Mouse (Mus musculus) liver (tissue): ENCODE results near the gene Dmrtb1.

Experiments used
- DNase-seq: peaks from one replicate; pipeline ENCODE4 v3.0.0-alpha.2; 2020; ENCODE audit warnings: mixed read lengths

Dmrtb1 gene

GRCm38 (mm10) chr4:107680311-107681098 lies 3.5 kb downstream of the Dmrtb1 start:
- DNase-seq = no peak

- DNase-seq = peak; percentile 2
Observed at GRCm38 (mm10) chr4:107675645-107676044, 8.4 kb downstream of the Dmrtb1 start.

DNA sequence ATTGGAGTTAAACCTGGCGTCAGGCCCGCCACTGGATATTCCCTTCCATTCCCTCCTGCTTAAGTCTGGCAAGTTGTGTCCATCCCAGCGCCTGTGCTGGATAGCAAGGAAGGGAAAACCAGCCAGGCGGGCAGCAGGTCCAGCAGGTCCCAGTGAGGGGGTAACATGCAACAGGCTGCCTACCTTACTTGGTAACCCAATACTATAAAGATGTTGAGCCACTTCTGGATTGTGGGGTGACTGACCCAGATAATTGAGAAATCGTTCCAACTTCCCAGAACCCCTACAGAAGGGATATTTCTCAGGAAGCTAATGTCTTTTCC lies 9.7 kb downstream of the Dmrtb1 start:
- DNase-seq = no peak

GRCm38 (mm10) chr4:107673638-107674321 lies 10.2 kb downstream of the Dmrtb1 start:
- DNase-seq = peak; percentile 78

DNA sequence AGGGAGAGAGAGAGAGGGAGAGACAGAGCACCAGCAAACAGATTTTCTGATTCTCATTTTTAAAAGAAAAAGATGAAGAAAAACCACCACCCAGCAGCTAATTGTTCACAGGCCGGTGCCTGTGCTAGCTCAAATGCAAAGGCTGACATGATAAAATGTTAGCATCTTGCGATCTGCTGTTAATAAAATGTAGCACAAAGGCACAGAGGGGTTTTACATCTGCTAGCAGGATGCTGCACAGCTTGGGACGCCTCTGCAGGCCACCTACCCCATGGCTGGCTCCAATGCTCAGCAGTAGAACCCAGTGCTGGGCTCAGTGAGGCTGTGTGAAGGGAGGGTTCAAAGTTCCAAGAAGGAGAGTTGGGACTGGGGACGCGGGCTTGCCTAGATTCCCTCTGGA lies 13.3 kb downstream of the Dmrtb1 start:
- DNase-seq = no peak

DNA sequence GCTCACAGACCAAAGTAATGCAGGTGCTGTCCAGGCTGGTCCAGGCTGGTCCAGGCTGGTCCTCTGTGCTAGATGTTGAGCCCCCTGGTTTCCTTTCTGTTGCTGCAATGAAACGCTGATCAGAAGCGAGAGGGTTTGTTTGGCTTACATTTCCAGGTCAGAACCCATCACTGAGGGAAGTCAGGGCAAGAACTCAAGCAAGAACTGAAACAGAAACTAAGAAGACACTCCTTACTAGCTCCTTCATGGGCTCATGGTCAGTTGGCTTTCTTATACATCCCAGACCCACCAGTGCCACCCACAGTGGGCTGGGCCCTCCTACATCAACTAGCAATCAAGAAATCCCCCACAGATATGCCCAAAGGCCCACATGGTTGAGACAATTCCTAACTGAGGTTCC lies 15.5 kb downstream of the Dmrtb1 start:
- DNase-seq = no peak

DNA sequence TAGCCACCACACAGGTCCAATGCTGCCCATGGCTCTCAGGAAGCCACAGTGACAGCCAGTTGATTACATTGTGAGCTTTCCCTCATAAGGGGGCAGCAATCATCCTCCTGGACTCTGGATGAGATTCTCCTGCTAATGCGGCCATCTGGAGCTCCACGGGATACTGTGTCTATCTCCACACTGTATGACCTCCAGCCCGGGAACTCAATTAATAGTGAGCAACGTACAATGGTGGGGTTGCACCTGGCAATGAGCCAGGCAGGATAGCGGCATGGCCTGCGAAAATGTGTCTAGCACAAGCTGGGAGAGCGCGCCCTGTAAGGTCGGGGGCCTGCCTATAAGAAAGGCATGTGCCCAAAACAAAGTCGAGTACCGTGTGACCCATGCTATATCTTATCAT lies 23.4 kb downstream of the Dmrtb1 start:
- no peak for DNase-seq

GRCm38 (mm10) chr4:107653280-107653643 lies 30.8 kb downstream of the Dmrtb1 start:
- no peak for DNase-seq

GRCm38 (mm10) chr4:107652598-107653279 lies 31.3 kb downstream of the Dmrtb1 start:
- peak; percentile 81 for DNase-seq

GRCm38 (mm10) chr4:107651021-107651496 lies 33.0 kb downstream of the Dmrtb1 start:
- no peak for DNase-seq

GRCm38 (mm10) chr4:107648959-107649485 lies 35.0 kb downstream of the Dmrtb1 start:
- no peak for DNase-seq

GRCm38 (mm10) chr4:107641624-107642023 lies 42.4 kb downstream of the Dmrtb1 start:
- no peak for DNase-seq

DNA sequence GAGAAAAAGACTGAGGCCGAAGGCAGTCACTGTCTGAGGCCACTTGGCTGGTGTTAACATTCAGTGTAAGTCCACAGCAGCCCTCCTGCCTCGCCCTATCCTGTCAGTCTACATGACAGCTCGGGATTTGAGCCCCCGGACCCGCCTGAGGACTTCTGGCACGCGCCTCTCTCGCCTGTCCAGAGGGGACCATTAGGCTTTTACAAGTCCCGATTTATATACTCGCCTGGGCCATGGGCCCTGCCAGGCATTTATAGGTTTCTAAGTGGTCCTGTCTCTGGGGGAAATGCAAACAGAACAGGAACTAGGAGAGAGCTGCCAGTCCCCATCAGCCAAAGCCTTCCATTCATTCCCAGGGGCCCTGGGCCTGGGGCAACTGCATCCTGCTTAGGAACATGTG lies 45.7 kb downstream of the Dmrtb1 start:
- DNase-seq = no peak

DNA sequence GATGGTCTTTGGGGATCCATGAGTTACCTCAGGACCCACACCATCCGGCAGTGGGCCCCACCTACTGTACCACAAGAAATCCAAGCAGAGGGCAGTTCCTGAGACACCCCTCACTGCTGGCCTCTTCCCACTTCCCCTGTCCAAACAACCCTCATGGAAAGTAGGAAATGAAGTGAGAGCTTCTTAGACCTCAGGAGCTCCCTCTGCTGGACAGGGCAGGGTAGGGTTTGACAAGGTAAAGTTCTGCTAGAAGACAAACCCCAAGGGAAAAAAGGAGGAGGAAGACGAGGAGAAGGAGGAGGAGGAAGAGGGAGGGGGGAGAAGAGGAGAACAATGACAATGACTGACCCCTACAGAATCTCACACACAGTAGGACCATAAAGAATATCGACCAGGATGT lies 46.4 kb downstream of the Dmrtb1 start:
- peak; percentile 63 for DNase-seq

GRCm38 (mm10) chr4:107636099-107636498 lies 47.9 kb downstream of the Dmrtb1 start:
- DNase-seq = no peak

DNA sequence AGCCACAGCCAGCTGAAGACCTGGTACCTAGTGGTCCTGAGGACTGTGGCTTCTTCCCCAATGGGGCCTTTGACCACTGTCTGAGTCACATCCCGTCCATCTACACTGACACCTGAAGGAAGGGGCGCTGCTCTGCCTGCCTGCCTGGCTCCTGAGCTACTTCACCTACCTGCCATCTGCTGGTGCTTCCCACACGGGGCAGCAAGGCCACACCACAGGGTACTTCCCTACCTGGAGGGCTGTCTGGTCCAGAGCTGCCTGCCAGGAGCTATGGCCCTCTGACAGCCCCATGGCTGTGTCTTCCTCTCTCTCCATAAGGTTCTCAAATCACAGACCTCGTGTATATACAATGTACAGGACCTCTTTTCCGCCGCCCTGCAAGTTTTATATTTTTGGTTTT lies 49.4 kb downstream of the Dmrtb1 start:
- no peak for DNase-seq

DNA sequence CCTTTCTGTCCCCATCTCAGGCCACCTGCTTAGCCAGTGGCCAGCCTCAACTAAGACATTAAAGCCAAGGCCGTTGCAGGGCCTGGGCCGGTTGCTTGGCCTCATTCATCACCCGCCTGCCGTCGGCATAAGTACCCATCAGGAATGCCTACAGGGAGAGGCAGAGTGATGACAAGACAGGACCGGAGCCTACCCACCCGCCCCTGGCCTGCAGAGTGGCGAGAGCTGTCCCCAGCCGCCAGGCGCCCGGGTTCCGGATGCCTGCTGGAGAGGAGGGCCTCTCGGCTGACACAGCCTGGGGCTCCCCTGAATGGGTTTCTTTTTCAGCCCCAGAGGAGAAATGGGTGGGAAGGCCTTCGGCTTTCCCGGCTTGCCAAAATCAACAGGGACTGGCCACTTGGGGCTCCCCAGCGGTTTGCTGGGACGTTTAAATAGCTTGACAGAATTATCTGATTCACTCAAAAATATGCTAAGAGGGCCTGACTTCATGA lies 55.1 kb downstream of the Dmrtb1 start:
- DNase-seq = no peak

- DNase-seq = no peak
Observed at GRCm38 (mm10) chr4:107628226-107628625, 55.8 kb downstream of the Dmrtb1 start.
